Mouse (Mus musculus): ENCODE measurements around the gene Rars. TPM values are rescaled to one million over a fixed set of nuclear protein-coding genes. Genes with fewer than 3 reads are reported as not detected.
"Not testable (repeated sequence)": the region's sequence is repeated elsewhere in the genome, so short reads cannot be mapped to it uniquely, and the experiment has no call there.

The Rars gene
- polyA plus RNA-seq, 1 experiment from 2014 or later = 34.4 TPM

DNA sequence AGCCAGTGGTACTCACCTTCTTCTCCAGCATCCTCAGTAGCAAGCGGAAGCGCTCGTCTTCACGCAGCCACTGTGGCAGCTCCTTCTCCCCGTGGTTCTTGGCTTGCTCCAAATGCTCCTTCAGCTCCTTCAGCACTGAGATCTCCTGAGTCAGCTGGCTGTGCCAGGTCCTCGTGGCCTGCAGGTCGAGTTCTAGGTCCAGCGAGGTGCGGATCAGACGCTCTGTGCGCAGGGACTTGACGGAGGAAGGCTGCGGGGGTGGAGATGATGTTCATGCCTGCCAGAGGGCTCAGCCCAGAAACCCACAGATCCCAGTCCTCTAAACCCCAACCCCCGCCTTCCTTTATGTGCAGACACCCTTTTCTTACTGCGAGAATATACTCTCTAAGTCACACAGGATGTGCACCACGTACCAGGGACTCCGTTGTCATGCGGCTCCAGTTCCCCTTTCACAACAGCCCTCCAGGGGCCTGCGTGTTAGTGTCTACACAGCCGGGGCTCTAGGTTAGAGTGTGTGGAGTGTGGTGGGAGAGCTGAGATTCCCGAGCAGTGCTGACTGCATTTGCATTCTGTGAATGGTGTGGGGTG lies 7.5 kb upstream of the Rars start:
- Histone ChIP-seq H3K9me3 (replicated peaks; ENCODE audit: control insufficient read depth, low read length) (no peaks in the 10 kb centered on the region), H3K9ac (ENCODE audit: low read depth, low read length) (no peak overlapping the region), H3K4me2 (ENCODE audit: low read depth, low read length) (no peak overlapping the region), H3K27ac (ENCODE audit: low read length) (no peak overlapping the region), H3K27me3 (ENCODE audit: control insufficient read depth, insufficient read depth, low read depth, low read length) (no peaks in the 10 kb centered on the region), H3K4me1 (ENCODE audit: control insufficient read depth, low read depth, low read length) (peaks cover 7% of the 10 kb centered on the region), H3K4me3 (ENCODE audit: low read depth, low read length) (no peak overlapping the region), H3K36me3 (ENCODE audit: control insufficient read depth, insufficient read depth) (no peaks in the 10 kb centered on the region)
- no peak for ATAC-seq (ENCODE audit: low read depth)
- WGBS (ENCODE audit: insufficient replicate concordance) = 59% methylated on average over 21 of the region's 21 CpGs

DNA sequence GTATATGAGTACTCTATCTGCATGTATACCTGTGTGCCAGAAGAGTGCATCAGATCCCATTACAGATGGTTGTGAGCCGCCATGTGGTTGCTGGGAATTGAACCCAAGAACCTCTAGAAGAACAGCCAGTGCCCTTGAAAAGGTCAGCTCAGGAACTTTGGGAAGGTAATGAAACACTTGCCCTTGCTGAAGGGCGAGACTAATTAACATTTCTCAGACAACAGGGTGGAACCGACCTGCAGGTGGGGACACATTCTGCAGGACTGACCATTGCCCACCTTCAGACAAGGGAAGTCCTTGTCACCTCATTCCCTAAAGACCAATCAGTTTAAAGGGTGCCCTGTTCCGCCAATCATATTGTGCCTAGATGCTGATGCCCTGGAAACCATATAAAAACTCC lies 6.5 kb upstream of the Rars start:
- H3K9me3 ChIP-seq (replicated peaks; ENCODE audit: control insufficient read depth, low read length); H3K36me3 ChIP-seq (ENCODE audit: control insufficient read depth, insufficient read depth); H3K4me1 ChIP-seq (ENCODE audit: control insufficient read depth, low read depth, low read length); H3K4me3 ChIP-seq (ENCODE audit: low read depth, low read length); H3K27me3 ChIP-seq (ENCODE audit: control insufficient read depth, insufficient read depth, low read depth, low read length); ATAC-seq (ENCODE audit: low read depth); H3K9ac ChIP-seq (ENCODE audit: low read depth, low read length); H3K4me2 ChIP-seq (ENCODE audit: low read depth, low read length); H3K27ac ChIP-seq (ENCODE audit: low read length): not testable (repeated sequence)
- 76% methylated on average over 4 of the region's 4 CpGs for WGBS (ENCODE audit: insufficient replicate concordance)

DNA sequence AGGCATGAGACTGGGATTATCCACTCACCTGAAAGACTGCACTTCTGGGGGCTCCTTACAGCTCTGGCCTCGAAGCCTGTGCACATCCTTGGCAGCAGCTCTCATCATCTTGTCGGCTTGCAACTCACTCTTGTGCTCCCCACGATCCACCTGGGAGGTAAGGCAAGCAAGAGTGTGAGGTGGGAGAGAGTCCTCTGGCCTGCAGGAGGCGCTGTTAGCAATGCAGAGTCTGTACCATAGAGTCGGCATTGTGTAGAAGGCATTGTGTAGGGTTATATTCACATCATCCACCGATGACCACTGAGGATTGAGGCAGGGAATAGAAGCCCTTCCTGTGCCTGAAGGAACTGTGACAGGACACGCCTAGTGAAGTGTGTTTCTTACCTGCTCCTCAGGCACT lies 6.0 kb upstream of the Rars start:
- 69% methylated on average over 7 of the region's 7 CpGs for WGBS (ENCODE audit: insufficient replicate concordance)
- H3K27me3 ChIP-seq (ENCODE audit: control insufficient read depth, insufficient read depth, low read depth, low read length) = no peaks in the 10 kb centered on the region
- H3K4me3 ChIP-seq (ENCODE audit: low read depth, low read length) = no peak overlapping the region
- no peak for ATAC-seq (ENCODE audit: low read depth)
- peaks cover 7% of the 10 kb centered on the region for H3K4me1 ChIP-seq (ENCODE audit: control insufficient read depth, low read depth, low read length)
- H3K36me3 ChIP-seq (ENCODE audit: control insufficient read depth, insufficient read depth) = no peaks in the 10 kb centered on the region
- no peak overlapping the region for H3K4me2 ChIP-seq (ENCODE audit: low read depth, low read length)
- no peak overlapping the region for H3K27ac ChIP-seq (ENCODE audit: low read length)
- H3K9ac ChIP-seq (ENCODE audit: low read depth, low read length) = no peak overlapping the region
- H3K9me3 ChIP-seq (replicated peaks; ENCODE audit: control insufficient read depth, low read length) = no peaks in the 10 kb centered on the region

DNA sequence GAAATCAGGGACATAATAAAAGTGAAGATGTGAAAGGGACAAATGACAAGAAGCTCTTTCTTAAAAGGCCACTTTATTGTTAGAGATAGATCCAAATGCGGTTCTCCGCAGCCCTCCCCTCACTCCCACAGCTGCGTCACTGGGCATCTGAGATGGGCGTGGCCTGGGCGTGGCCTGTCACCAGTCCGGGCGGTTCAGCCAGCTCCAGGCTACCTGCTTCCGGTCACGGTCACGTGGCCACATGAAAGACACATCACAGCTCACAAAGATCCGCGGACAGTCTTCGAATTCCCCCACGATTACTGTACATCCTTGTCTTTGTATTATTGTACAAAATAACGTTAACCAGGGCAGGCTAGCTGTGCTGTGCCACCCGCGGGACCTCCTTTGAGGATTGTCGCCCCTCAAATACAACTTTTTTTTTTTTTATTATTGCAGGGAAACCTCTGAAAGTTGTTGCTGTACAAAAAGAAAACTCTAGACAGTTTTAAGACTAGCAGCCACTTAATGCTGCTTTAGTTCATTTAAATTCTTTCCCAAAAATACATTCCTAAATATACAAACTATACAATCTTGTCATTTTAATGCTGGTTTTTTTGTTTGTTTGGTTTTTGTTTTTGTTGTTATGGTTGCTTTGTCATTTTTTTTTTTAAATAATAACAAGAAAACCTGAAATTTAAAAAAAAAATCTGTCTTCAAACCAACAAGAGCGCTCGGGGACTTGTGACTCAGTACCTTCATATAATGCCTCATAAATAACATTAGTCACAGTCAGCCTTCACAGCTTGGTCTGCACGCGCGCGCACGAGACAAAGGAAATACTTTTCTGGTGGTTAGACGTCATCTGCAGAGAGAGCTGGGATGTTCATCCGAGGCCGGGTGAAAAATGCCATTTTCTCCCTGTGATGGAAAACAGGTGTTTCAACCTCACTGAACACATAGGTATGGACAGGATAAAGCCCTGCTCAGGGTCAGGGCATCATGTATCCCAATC lies 4.3 kb upstream of the Rars start:
- no peaks in the 10 kb centered on the region for H3K9me3 ChIP-seq (replicated peaks; ENCODE audit: control insufficient read depth, low read length)
- peak; percentile 85 for ATAC-seq (ENCODE audit: low read depth)
- WGBS (ENCODE audit: insufficient replicate concordance) = 17% methylated on average over 28 of the region's 28 CpGs
- peaks cover 8% of the 10 kb centered on the region for H3K4me1 ChIP-seq (ENCODE audit: control insufficient read depth, low read depth, low read length)
- no peak overlapping the region for H3K27ac ChIP-seq (ENCODE audit: low read length)
- no peaks in the 10 kb centered on the region for H3K27me3 ChIP-seq (ENCODE audit: control insufficient read depth, insufficient read depth, low read depth, low read length)
- peak overlapping the region; percentile 50; the same call in 1 of the 2 replicates for H3K9ac ChIP-seq (ENCODE audit: low read depth, low read length)
- peak overlapping the region; percentile 81 for H3K4me2 ChIP-seq (ENCODE audit: low read depth, low read length)
- peak overlapping the region; percentile 53 for H3K4me3 ChIP-seq (ENCODE audit: low read depth, low read length)
- H3K36me3 ChIP-seq (ENCODE audit: control insufficient read depth, insufficient read depth) = no peaks in the 10 kb centered on the region

DNA sequence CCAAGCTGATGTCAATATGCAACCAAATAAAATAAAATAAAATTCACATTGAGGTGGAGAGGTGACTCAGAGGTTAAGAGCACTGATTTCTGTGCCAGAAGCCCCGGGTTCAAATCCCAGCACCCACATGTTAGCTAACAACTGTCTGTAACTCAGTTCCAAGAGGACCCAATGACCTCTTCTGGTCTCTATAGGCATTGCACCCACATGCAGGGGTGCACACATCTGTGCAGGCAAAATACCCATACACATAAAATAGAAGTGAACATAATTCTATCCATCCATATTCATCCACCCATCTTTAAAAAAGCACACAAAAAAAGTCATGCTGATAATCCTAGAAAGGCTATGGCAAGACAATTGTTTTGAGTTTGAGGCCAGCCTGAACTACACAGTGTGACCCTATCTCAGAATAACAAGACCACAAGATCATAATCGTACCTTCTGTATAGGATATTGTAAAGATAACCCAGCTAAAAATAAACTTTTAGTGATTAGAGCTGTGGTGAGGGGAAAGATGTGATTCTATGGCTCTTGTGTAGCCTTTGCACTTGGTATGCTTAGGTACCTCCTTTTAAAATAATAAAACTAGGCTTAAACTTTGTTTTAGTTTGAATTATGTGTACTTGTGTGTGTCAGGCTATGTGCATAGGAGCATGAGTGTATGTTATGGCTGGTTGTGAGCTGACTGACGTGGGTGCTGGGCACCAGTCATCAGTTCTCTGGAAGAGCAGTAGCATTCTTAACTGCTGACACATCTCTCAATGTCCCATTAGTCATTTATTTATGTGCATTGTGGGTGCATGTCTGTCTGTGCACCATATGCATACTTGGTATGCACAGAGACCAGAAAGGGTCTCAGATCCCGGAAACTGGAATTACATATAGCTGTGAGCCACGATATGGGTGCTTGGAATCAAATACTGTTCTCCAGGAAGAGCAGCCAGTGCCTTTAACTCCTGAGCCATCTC lies 3.1 kb upstream of the Rars start:
- WGBS (ENCODE audit: insufficient replicate concordance) = 58% methylated on average over 5 of the region's 5 CpGs
- H3K27me3 ChIP-seq (ENCODE audit: control insufficient read depth, insufficient read depth, low read depth, low read length) = no peaks in the 10 kb centered on the region
- H3K9me3 ChIP-seq (replicated peaks; ENCODE audit: control insufficient read depth, low read length) = no peaks in the 10 kb centered on the region
- H3K4me3 ChIP-seq (ENCODE audit: low read depth, low read length) = no peak overlapping the region
- H3K36me3 ChIP-seq (ENCODE audit: control insufficient read depth, insufficient read depth) = no peaks in the 10 kb centered on the region
- no peak overlapping the region for H3K27ac ChIP-seq (ENCODE audit: low read length)
- no peak overlapping the region for H3K9ac ChIP-seq (ENCODE audit: low read depth, low read length)
- peak overlapping the region; percentile 81 for H3K4me2 ChIP-seq (ENCODE audit: low read depth, low read length)
- peaks cover 16% of the 10 kb centered on the region for H3K4me1 ChIP-seq (ENCODE audit: control insufficient read depth, low read depth, low read length)
- no peak for ATAC-seq (ENCODE audit: low read depth)

DNA sequence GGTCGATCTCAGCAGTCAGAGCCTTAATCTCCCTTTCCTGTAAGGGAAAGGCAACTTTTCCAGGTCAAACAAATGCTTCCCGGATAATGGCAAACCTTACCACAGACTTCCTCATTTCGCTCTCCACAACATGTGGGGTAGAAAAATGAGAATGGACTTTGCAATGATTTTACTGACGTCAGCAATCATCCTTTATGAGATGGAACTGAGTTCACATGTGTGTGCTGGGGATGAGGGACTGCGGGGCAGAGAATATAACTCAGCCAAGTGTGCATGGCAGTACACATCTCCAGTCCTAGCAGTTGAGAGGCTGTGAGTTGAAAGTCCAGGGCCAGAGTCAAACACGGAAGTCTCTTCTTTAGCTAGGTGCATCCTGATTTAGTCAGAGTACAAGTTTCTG lies 1.0 kb downstream of the Rars start:
- H3K27me3 ChIP-seq (ENCODE audit: control insufficient read depth, insufficient read depth, low read depth, low read length) = no peaks in the 10 kb centered on the region
- peak overlapping the region; percentile 91 for H3K4me3 ChIP-seq (ENCODE audit: low read depth, low read length)
- 32% methylated on average over 6 of the region's 6 CpGs for WGBS (ENCODE audit: insufficient replicate concordance)
- peaks cover 23% of the 10 kb centered on the region for H3K36me3 ChIP-seq (ENCODE audit: control insufficient read depth, insufficient read depth)
- peaks cover 17% of the 10 kb centered on the region for H3K4me1 ChIP-seq (ENCODE audit: control insufficient read depth, low read depth, low read length)
- H3K27ac ChIP-seq (ENCODE audit: low read length) = no peak overlapping the region
- peak overlapping the region; percentile 74 for H3K4me2 ChIP-seq (ENCODE audit: low read depth, low read length)
- ATAC-seq (ENCODE audit: low read depth) = no peak
- H3K9me3 ChIP-seq (replicated peaks; ENCODE audit: control insufficient read depth, low read length) = no peaks in the 10 kb centered on the region
- peak overlapping the region; percentile 82 for H3K9ac ChIP-seq (ENCODE audit: low read depth, low read length)

DNA sequence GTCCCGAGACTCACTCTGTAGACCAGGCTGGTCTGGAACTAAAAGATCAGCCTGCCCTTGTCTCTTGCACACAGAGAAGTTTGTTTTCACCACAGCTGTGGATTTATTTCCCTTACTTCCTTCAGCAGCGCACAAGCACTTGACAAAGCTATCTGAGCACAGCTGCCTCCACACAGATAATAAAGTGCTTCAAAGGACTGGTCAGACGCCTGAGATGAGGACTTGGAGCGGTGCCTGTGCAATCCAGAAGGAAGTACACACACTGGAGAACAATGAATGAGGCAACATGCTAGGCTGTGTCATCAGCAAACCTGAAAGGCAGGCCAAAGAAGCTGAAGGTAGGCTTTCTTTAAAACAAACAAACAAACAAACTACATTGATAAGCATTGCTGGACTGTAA lies 2.2 kb downstream of the Rars start:
- Histone ChIP-seq H3K36me3 (ENCODE audit: control insufficient read depth, insufficient read depth) (peaks cover 30% of the 10 kb centered on the region), H3K9ac (ENCODE audit: low read depth, low read length) (no peak overlapping the region), H3K4me2 (ENCODE audit: low read depth, low read length) (no peak overlapping the region), H3K9me3 (replicated peaks; ENCODE audit: control insufficient read depth, low read length) (no peaks in the 10 kb centered on the region), H3K4me3 (ENCODE audit: low read depth, low read length) (no peak overlapping the region), H3K4me1 (ENCODE audit: control insufficient read depth, low read depth, low read length) (peaks cover 13% of the 10 kb centered on the region), H3K27me3 (ENCODE audit: control insufficient read depth, insufficient read depth, low read depth, low read length) (no peaks in the 10 kb centered on the region), H3K27ac (ENCODE audit: low read length) (no peak overlapping the region)
- ATAC-seq (ENCODE audit: low read depth) = no peak
- WGBS (ENCODE audit: insufficient replicate concordance) = 53% methylated on average over 4 of the region's 4 CpGs

DNA sequence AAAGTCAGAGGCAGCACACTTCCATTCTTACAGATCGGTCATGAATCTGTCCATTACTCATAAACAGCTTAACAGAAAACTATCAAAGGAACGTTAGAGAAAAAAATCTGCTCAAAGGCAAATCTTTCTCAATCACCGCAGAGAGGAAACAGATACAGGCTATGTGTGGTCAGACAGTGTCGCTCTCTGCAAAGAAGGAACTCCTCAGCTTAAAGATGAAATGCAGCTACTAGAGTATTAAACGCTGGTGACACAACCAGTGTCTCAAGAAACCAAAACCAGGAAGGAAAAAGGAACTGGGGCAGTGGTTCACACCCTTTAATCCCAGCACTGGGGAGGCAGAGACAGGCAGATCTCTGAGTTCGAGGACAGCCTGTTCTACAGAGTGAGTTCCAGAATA lies 6.6 kb downstream of the Rars start:
- 67% methylated on average over 6 of the region's 6 CpGs for WGBS (ENCODE audit: insufficient replicate concordance)
- H3K4me3 ChIP-seq (ENCODE audit: low read depth, low read length) = no peak overlapping the region
- no peaks in the 10 kb centered on the region for H3K9me3 ChIP-seq (replicated peaks; ENCODE audit: control insufficient read depth, low read length)
- H3K4me1 ChIP-seq (ENCODE audit: control insufficient read depth, low read depth, low read length) = peaks cover 5% of the 10 kb centered on the region; the same call in 1 of the 2 replicates
- no peak overlapping the region for H3K27ac ChIP-seq (ENCODE audit: low read length)
- peaks cover 52% of the 10 kb centered on the region for H3K36me3 ChIP-seq (ENCODE audit: control insufficient read depth, insufficient read depth)
- no peak overlapping the region for H3K4me2 ChIP-seq (ENCODE audit: low read depth, low read length)
- no peak overlapping the region for H3K9ac ChIP-seq (ENCODE audit: low read depth, low read length)
- no peaks in the 10 kb centered on the region for H3K27me3 ChIP-seq (ENCODE audit: control insufficient read depth, insufficient read depth, low read depth, low read length)
- ATAC-seq (ENCODE audit: low read depth) = no peak
